Mouse (Mus musculus) heart, embryonic 10.5 days (tissue): ENCODE results near the gene Eif3k. TPM values are rescaled to one million over a fixed set of nuclear protein-coding genes. Genes with fewer than 3 reads are reported as not detected.

ENCODE experiments used
- DNase-seq: peaks from one replicate; pipeline ENCODE4 v3.0.0-alpha.2; 2017; ENCODE audit warnings: low spot score
- H3K27ac ChIP-seq: fragments of 300-500 bp; sonication (generic); 2 replicates; pipeline ENCODE4 v1.5.1; 2016; ENCODE audit warnings: mild to moderate bottlenecking
- H3K27me3 ChIP-seq: fragments of 300-500 bp; sonication (generic); 2 replicates; pipeline ENCODE4 v1.6.1; 2016; ENCODE audit warnings: mild to moderate bottlenecking; ENCODE audit not compliant: poor library complexity, insufficient read depth, severe bottlenecking
- H3K36me3 ChIP-seq: fragments of 300-500 bp; sonication (generic); 2 replicates; pipeline ENCODE4 v1.6.1; 2016; ENCODE audit warnings: mild to moderate bottlenecking, moderate library complexity
- H3K4me1 ChIP-seq: fragments of 300-500 bp; sonication (generic); 2 replicates; pipeline ENCODE4 v1.6.1; 2016; ENCODE audit warnings: mild to moderate bottlenecking
- H3K4me3 ChIP-seq: fragments of 300-500 bp; sonication (generic); 2 replicates; pipeline ENCODE4 v1.5.1; 2016; ENCODE audit warnings: mild to moderate bottlenecking, moderate library complexity
- H3K9me3 ChIP-seq: fragments of 300-500 bp; sonication (generic); 2 replicates; pipeline ENCODE4 v1.6.1; 2016; ENCODE audit warnings: mild to moderate bottlenecking, moderate library complexity
- WGBS: fragments of 180-500 bp; shearing (Covaris S2); methylation state at CpG from one replicate; pipeline ENCODE4 v1.1.7; 2016; 5-methylcytosine and 5-hydroxymethylcytosine counted together
- polyA plus RNA-seq: library from polyadenylated mRNA; unstranded; fragments of >200 nt; fragmentation: Nextera tagmentation; extraction: Ambion mirVana; gene quantifications from 2 replicates; pipeline ENCODE4 v1.2.1, GENCODE M21; 2016

The Eif3k gene
- polyA plus RNA-seq, 1 experiment from 2014 or later, result 329 TPM

DNA sequence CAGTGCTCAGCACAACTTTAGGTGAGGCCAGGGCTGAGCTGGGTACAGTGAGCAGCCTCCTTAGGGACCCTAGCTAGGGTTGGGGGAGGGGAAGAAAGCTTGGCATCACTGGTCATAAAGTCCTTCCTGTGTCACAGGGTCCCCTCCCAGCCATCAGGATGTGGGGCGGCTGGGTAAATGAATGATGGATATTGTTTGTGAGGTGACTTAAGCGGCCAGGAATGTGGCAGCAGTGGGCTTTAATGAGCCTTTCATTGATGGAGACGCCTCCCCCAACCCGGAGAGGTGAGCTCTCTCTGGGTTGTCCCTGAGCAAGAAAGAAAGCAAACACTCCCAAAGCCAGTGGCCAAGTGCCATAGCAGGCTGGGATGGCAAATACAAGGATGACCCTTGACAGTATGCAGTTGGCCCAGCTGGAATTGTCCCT, 57.8 kb downstream of the Eif3k start:
- no peaks in the 10 kb centered on the region for H3K27me3 ChIP-seq
- H3K9me3 ChIP-seq, result no peaks in the 10 kb centered on the region
- peaks cover 10% of the 10 kb centered on the region for H3K36me3 ChIP-seq
- H3K4me3 ChIP-seq, result peak overlapping the region; percentile 6; the same call in 1 of the 2 replicates
- 29% methylated on average over 4 of the region's 4 CpGs for WGBS
- DNase-seq, result no peak
- H3K27ac ChIP-seq, result peak overlapping the region; percentile 88
- peaks cover 82% of the 10 kb centered on the region for H3K4me1 ChIP-seq

DNA sequence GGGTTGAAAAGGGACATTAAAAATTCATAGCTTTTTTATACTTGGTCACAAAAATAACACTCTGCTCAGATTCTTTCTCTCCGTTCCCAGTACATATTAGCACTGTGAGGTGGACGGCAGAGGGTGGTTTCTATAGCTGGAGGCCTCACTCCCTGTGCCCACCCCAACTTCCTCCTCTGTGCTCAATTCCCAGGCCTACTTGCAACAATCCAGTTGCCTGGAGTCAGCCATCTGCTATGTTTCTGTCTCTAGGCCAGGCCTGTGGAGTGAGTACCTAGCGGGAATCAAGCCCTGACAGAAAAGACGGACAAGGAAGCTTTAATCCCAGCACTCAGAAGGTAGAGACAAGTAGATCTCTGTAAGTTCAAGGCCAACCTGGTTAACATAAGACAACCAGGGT, 59.1 kb downstream of the Eif3k start:
- no peaks in the 10 kb centered on the region for H3K27me3 ChIP-seq
- H3K9me3 ChIP-seq, result no peaks in the 10 kb centered on the region
- peak overlapping the region; percentile 88 for H3K27ac ChIP-seq
- H3K36me3 ChIP-seq, result peaks cover 22% of the 10 kb centered on the region
- no peak for DNase-seq
- no peak overlapping the region for H3K4me3 ChIP-seq
- H3K4me1 ChIP-seq, result peaks cover 90% of the 10 kb centered on the region
- WGBS, result 71% methylated on average over 4 of the region's 4 CpGs

DNA sequence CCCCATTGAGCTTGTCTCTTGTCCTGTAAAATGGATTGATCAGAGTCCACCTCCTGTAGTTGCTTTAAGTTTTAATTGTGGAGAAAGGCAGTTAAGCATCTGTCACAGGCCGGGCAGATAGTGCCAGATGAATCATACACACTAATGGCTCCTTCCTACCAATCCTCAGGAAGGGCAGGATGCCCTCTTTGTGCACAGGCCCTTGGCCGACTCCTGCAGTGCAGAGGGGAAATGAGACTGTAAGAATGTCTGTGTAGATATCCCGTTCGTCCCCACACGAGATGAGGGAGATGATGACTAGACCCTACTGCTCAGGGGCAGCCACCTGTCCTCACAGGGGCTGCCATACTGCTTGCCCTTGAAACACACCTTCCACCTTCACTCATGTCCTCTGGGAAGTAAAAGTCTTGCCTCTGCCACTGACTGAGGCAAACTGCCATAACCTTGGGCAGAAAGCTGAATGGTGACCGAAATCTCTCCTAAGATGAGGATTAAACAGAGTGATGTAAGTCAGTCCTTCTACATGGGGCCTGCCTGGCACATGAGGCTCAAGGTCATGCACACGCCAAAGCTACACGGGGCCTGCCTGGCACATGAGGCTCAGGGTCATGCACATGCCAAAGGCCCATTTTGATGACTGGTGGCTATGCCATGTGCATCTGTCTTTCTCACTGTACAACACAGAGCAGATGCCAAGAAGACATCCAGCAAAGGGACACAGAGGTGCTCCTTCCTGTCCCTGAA, 59.8 kb downstream of the Eif3k start:
- DNase-seq, result no peak
- Histone ChIP-seq H3K4me1 (peaks cover 89% of the 10 kb centered on the region), H3K27me3 (no peaks in the 10 kb centered on the region), H3K4me3 (no peak overlapping the region), H3K36me3 (peaks cover 28% of the 10 kb centered on the region), H3K9me3 (no peaks in the 10 kb centered on the region), H3K27ac (peak overlapping the region; percentile 88)
- WGBS, result 72% methylated on average over 8 of the region's 8 CpGs

Other genes starting within 250 kb of the Eif3k start
- gene Mrps12, start 240.0 kb downstream of the Eif3k start, polyA plus RNA-seq, result 132 and 168 TPM in 2 replicates
- gene Sars2, start 239.9 kb downstream of the Eif3k start, polyA plus RNA-seq, result 30.7 and 32.2 TPM in 2 replicates
- gene Ccer2, start 225.7 kb downstream of the Eif3k start, polyA plus RNA-seq, result not detected in 2 replicates
- gene Sirt2, start 215.1 kb downstream of the Eif3k start, polyA plus RNA-seq, result 53.8 and 57.8 TPM in 2 replicates
- gene Nfkbib, start 214.4 kb downstream of the Eif3k start, polyA plus RNA-seq, result 50.5 and 50.7 TPM in 2 replicates
- 3.8 and 5.2 TPM in 2 replicates for gene Rinl, start 192.9 kb downstream of the Eif3k start, polyA plus RNA-seq
- 213 and 221 TPM in 2 replicates for gene Hnrnpl, start 173.3 kb downstream of the Eif3k start, polyA plus RNA-seq
- 118 and 136 TPM in 2 replicates for gene Ech1, start 156.6 kb downstream of the Eif3k start, polyA plus RNA-seq
- gene Lgals4, start 148.0 kb downstream of the Eif3k start, polyA plus RNA-seq, result 2.8 and 3.6 TPM in 2 replicates
- 0.24 and 0.81 TPM in 2 replicates for gene Lgals7, start 118.0 kb downstream of the Eif3k start, polyA plus RNA-seq
- gene Capn12, start 100.4 kb downstream of the Eif3k start, polyA plus RNA-seq, result 0.20 and 0.34 TPM in 2 replicates
- 319 and 371 TPM in 2 replicates for gene Actn4, start 19.5 kb downstream of the Eif3k start, polyA plus RNA-seq
- 9.9 and 14.3 TPM in 2 replicates for gene Map4k1, start 186 bp upstream of the Eif3k start, polyA plus RNA-seq
- 0.20 and 0.73 TPM in 2 replicates for gene Ryr1, start 143.3 kb upstream of the Eif3k start, polyA plus RNA-seq
- 0.74 and 0.79 TPM in 2 replicates for gene Rasgrp4, start 153.0 kb upstream of the Eif3k start, polyA plus RNA-seq
- gene Fam98c, start 174.4 kb upstream of the Eif3k start, polyA plus RNA-seq, result 13.3 and 14.6 TPM in 2 replicates
- 0.51 and 0.64 TPM in 2 replicates for gene Ggn, start 188.3 kb upstream of the Eif3k start, polyA plus RNA-seq
- 1.4 and 2.7 TPM in 2 replicates for gene Spred3, start 188.5 kb upstream of the Eif3k start, polyA plus RNA-seq
- gene Psmd8, start 198.8 kb upstream of the Eif3k start, polyA plus RNA-seq, result 244 and 267 TPM in 2 replicates
- gene Catsperg1, start 232.2 kb upstream of the Eif3k start, polyA plus RNA-seq, result 0.14 and 0.59 TPM in 2 replicates